Mouse (Mus musculus) effector memory CD4-positive, alpha-beta T cell, adult 7 months (primary cell): ENCODE results near the gene Topbp1. TPM values are rescaled to one million over a fixed set of nuclear protein-coding genes. Genes with fewer than 3 reads are reported as not detected.

Experiments used
- polyA plus RNA-seq: library from polyadenylated mRNA; unstranded; fragments of 100-300 nt; shearing (Covaris generic); gene quantifications from one replicate; pipeline ENCODE4 v1.2.1, GENCODE M21; 2017

Topbp1 gene
- polyA plus RNA-seq, result 42.7 TPM

GRCm38 (mm10) chr9:103304927-103305326, at the start of gene Topbp1, which contains the start of gene 1300017J02Rik:
Topbp1 (plus strand) TSS chr9:103305215.
1300017J02Rik (minus strand) TSS chr9:103305082.

GRCm38 (mm10) chr9:103365290-103366247, 60.6 kb downstream of the Topbp1 start, which contains the start of gene Cdv3:
Cdv3 (minus strand) TSS chr9:103365840.

Other genes with a start within 250 kb of the Topbp1 start
- 16.4 TPM for gene Rab6b, start 193.4 kb upstream of the Topbp1 start, polyA plus RNA-seq
- 34.7 TPM for gene Srprb, start 103.1 kb upstream of the Topbp1 start, polyA plus RNA-seq
- gene Gm20425, start 74.9 kb upstream of the Topbp1 start, polyA plus RNA-seq, result 0.94 TPM
- gene Trf, start 74.8 kb upstream of the Topbp1 start, polyA plus RNA-seq, result 5.1 TPM
- gene 1300017J02Rik, start 133 bp upstream of the Topbp1 start, polyA plus RNA-seq, result 1.1 TPM
- 73.8 TPM for gene Cdv3, start 60.6 kb downstream of the Topbp1 start, polyA plus RNA-seq
- gene Bfsp2, start 175.2 kb downstream of the Topbp1 start, polyA plus RNA-seq, result not detected